Mouse (Mus musculus): ENCODE measurements around the gene Insrr.
A peak's percentile ranks its signal among the peaks of the same experiment; 100 is the strongest.
"Not testable (repeated sequence)": the region's sequence is repeated elsewhere in the genome, so short reads cannot be mapped to it uniquely, and the experiment has no call there.

Gene Insrr

GRCm38 (mm10) chr3:87778283-87778682, 18.5 kb upstream of the Insrr start:
- DNase-seq (ENCODE audit: low read depth): no peak

GRCm38 (mm10) chr3:87779086-87779485, 17.7 kb upstream of the Insrr start:
- DNase-seq (ENCODE audit: low read depth): no peak

- DNase-seq (ENCODE audit: low read depth): no peak
Measured at GRCm38 (mm10) chr3:87783282-87784023, 13.3 kb upstream of the Insrr start.

- peak; percentile 45 for DNase-seq (ENCODE audit: low read depth)
Measured at GRCm38 (mm10) chr3:87785156-87785555, 11.6 kb upstream of the Insrr start.

- no peak for DNase-seq (ENCODE audit: low read depth)
Measured at GRCm38 (mm10) chr3:87785626-87786214, 11.0 kb upstream of the Insrr start.

- DNase-seq (ENCODE audit: low read depth): no peak
Measured at GRCm38 (mm10) chr3:87789248-87789647, 7.5 kb upstream of the Insrr start.

- no peak for DNase-seq (ENCODE audit: low read depth)
Measured at GRCm38 (mm10) chr3:87789768-87790167, 7.0 kb upstream of the Insrr start.

GRCm38 (mm10) chr3:87794922-87795325, 1.8 kb upstream of the Insrr start, which contains the start of gene Ntrk1:
Gene Ntrk1, minus strand, starts transcription at chr3:87795162.
- no peak for DNase-seq (ENCODE audit: low read depth)

GRCm38 (mm10) chr3:87795336-87796277, 1.1 kb upstream of the Insrr start:
- peak; percentile 50 for DNase-seq (ENCODE audit: low read depth)

GRCm38 (mm10) chr3:87801681-87802080, 4.9 kb downstream of the Insrr start:
- DNase-seq (ENCODE audit: low read depth): no peak

GRCm38 (mm10) chr3:87804038-87804677, 7.4 kb downstream of the Insrr start:
- DNase-seq (ENCODE audit: low read depth): peak; percentile 29

GRCm38 (mm10) chr3:87809322-87809962, 12.7 kb downstream of the Insrr start:
- DNase-seq (ENCODE audit: low read depth): no peak

- no peak for DNase-seq (ENCODE audit: low read depth)
Measured at GRCm38 (mm10) chr3:87811297-87811696, 14.5 kb downstream of the Insrr start.

- DNase-seq (ENCODE audit: low read depth): no peak
Measured at GRCm38 (mm10) chr3:87812413-87812812, 15.7 kb downstream of the Insrr start.

- no peak for DNase-seq (ENCODE audit: low read depth)
Measured at GRCm38 (mm10) chr3:87812873-87813272, 16.1 kb downstream of the Insrr start.

GRCm38 (mm10) chr3:87816166-87816565, 19.4 kb downstream of the Insrr start:
- no peak for DNase-seq (ENCODE audit: low read depth)

GRCm38 (mm10) chr3:87816646-87817093, 19.9 kb downstream of the Insrr start:
- peak; percentile 84 for DNase-seq (ENCODE audit: low read depth)

GRCm38 (mm10) chr3:87818226-87818625, 21.5 kb downstream of the Insrr start:
- no peak for DNase-seq (ENCODE audit: low read depth)

- DNase-seq (ENCODE audit: low read depth): not testable (repeated sequence)
Measured at GRCm38 (mm10) chr3:87824206-87824605, 27.5 kb downstream of the Insrr start, which contains the start of gene Pear1. Gene Pear1, minus strand, starts transcription at chr3:87824306.

GRCm38 (mm10) chr3:87828435-87828834, 31.7 kb downstream of the Insrr start:
- peak; percentile 61 for DNase-seq (ENCODE audit: low read depth)

GRCm38 (mm10) chr3:87829025-87829424, 32.3 kb downstream of the Insrr start:
- DNase-seq (ENCODE audit: low read depth): no peak
